Comparison of ENCODE assay signal across 7 mouse cellular contexts in genomic region chr6:22482257-22482656, GRCm38 (mm10).
A peak's percentile ranks its signal among the peaks of the same experiment; 100 is the strongest.
DNase-seq lines count a peak whose midpoint lies in the region; ATAC-seq lines count a peak whose summit lies in the region.

No protein-coding gene starts in this region.

- DNase-seq in 3T3-L1 (ENCODE audit: low read depth, low spot score) (peak; percentile 42), ES-CJ7 (ENCODE audit: low read depth, low spot score) (peak; percentile 19), R1 (ENCODE audit: low read depth, low spot score) (peak; percentile 46)
- DNase-seq in CD4-positive helper T cell, adult 2 months (ENCODE audit: low read depth, low spot score), result peak; percentile 15
- DNase-seq in induced T-regulatory cell, adult 2 months (ENCODE audit: low read depth), result peak; percentile 65
- DNase-seq in naive thymus-derived CD4-positive, alpha-beta T cell, adult 2 months (ENCODE audit: low read depth), result peak; percentile 29

- peak; percentile 71 for ATAC-seq in CD4-positive, CD25-positive, alpha-beta regulatory T cell, adult 4 months

Comparison
In these comparisons a context has a peak if more than half of its experiments do, and no peak if none do; other contexts are left out.
1. Peak in every context shown above with its lines: DNase-seq and ATAC-seq.
2. DNase-seq: peak in every context shown above with its lines; median percentile 65 in induced T-regulatory cell, adult 2 months; 46 in R1; 42 in 3T3-L1; 29 in naive thymus-derived CD4-positive, alpha-beta T cell, adult 2 months; 19 in ES-CJ7; 15 in CD4-positive helper T cell, adult 2 months.